Mouse (Mus musculus) heart, adult 2 months (tissue): ENCODE measurements around the gene 1700029P11Rik.

Experiments
- CTCF ChIP-seq: fragments of 200-600 bp; IDR thresholded peaks from 2 replicates; pipeline ENCODE4 v1.8.1; 2022; ENCODE audit warnings: antibody characterized with exemption, mild to moderate bottlenecking, moderate library complexity
- POLR2A ChIP-seq: fragments of 200-500 bp; IDR thresholded peaks from 2 replicates; pipeline ENCODE4 v1.6.1; 2011; ENCODE audit warnings: mild to moderate bottlenecking, low read depth, low read length, control low read depth; ENCODE audit not compliant: insufficient read depth

GRCm38 (mm10) chr15:81939157-81939715 is 41.1 kb upstream of the 1700029P11Rik start:
- TF ChIP-seq POLR2A: no peak
- no peak for TF ChIP-seq CTCF
